In genomic region chr8:95807331-95807843, GRCm38 (mm10) we compare ENCODE assay signal across 8 mouse cellular contexts. TPM values are rescaled to one million over a fixed set of nuclear protein-coding genes. Genes with fewer than 3 reads are reported as not detected.
DNase-seq lines count a peak whose midpoint lies in the region; ATAC-seq and TF ChIP-seq lines count a peak whose summit lies in the region.

Cnot1 (minus strand) TSS chr8:95807464.

- H3ac ChIP-seq in C2C12 (ENCODE audit: control insufficient read depth, insufficient read length, low read depth), result peak within 1 kb of the TSS; percentile 95
- H3ac ChIP-seq in myocyte (ENCODE audit: control insufficient read depth, insufficient read length), result peak within 1 kb of the TSS; percentile 91

- TF ChIP-seq CTCF in C2C12 (IDR thresholded peaks at IDR 0.05; ENCODE audit: control insufficient read depth, insufficient read depth, insufficient read length), result no peak
- TF ChIP-seq CTCF in brain, embryonic 14.5 days (IDR thresholded peaks at IDR 0.05; ENCODE audit: borderline replicate concordance, extremely low read depth, insufficient read depth, insufficient read length), result no peak
- TF ChIP-seq CTCF in liver, adult 2 months (IDR thresholded peaks at IDR 0.05; ENCODE audit: low read depth, low read length), result no peak

- TF ChIP-seq POLR2A in brain, embryonic 14.5 days (IDR thresholded peaks at IDR 0.05; ENCODE audit: borderline replicate concordance, extremely low read depth, insufficient read depth, insufficient read length, poor library complexity, severe bottlenecking), result peak; percentile 20; the same call in 1 of the 2 replicates
- peak; percentile 63; the same call in 1 of the 2 replicates for TF ChIP-seq POLR2A in liver, adult 2 months (IDR thresholded peaks at IDR 0.05; ENCODE audit: extremely low read depth, insufficient read depth, low read length)
- TF ChIP-seq POLR2A in myocyte (IDR thresholded peaks at IDR 0.05; ENCODE audit: insufficient read length, low read depth), result peak; percentile 57

- under 1% methylated on average over 43 of the region's 44 CpGs for WGBS in heart, embryonic 11.5 days (ENCODE audit: insufficient replicate concordance)
- under 1% methylated on average over 41 of the region's 44 CpGs for WGBS in kidney, embryonic 16.5 days
- WGBS in liver, adult 2 months, result under 1% methylated on average over 44 of the region's 44 CpGs

- ATAC-seq in heart, embryonic 11.5 days (replicated peaks; ENCODE audit: insufficient number of reproducible peaks, low FRiP score, low TSS enrichment), result peak; percentile 95
- ATAC-seq in kidney, embryonic 16.5 days (ENCODE audit: low FRiP score, low TSS enrichment), result peak; percentile 97

- peaks cover 8% of the 10 kb centered on the region for H3K36me3 ChIP-seq in C2C12 (ENCODE audit: control insufficient read depth, insufficient read depth)
- H3K36me3 ChIP-seq in erythroblast, embryonic 14.5 days (ENCODE audit: control insufficient read depth), result peaks cover 30% of the 10 kb centered on the region
- H3K36me3 ChIP-seq in heart, embryonic 11.5 days (ENCODE audit: control insufficient read depth, insufficient read depth, low read length), result no peaks in the 10 kb centered on the region
- H3K36me3 ChIP-seq in kidney, embryonic 16.5 days (ENCODE audit: insufficient read depth, low read length), result no peaks in the 10 kb centered on the region; the same call in 1 of the 2 replicates
- no peaks in the 10 kb centered on the region for H3K36me3 ChIP-seq in liver, adult 2 months (ENCODE audit: control insufficient read depth, insufficient read depth, low read length)
- peaks cover 5% of the 10 kb centered on the region for H3K36me3 ChIP-seq in myocyte (ENCODE audit: control insufficient read depth, insufficient read depth)
- no peaks in the 10 kb centered on the region for H3K36me3 ChIP-seq in splenic B cell, adult 2 months (ENCODE audit: control insufficient read depth, insufficient read depth, low read length, poor library complexity, severe bottlenecking)

- H3K27ac ChIP-seq in heart, embryonic 11.5 days (ENCODE audit: low read depth, low read length), result peak within 1 kb of the TSS; percentile 98
- H3K27ac ChIP-seq in kidney, embryonic 16.5 days (ENCODE audit: low read length), result peak within 1 kb of the TSS; percentile 99
- peak within 1 kb of the TSS; percentile 87 for H3K27ac ChIP-seq in liver, adult 2 months (replicated peaks; ENCODE audit: insufficient read depth, low read depth, low read length)

- peak within 1 kb of the TSS; percentile 93 for H3K4me3 ChIP-seq in C2C12 (ENCODE audit: insufficient read depth, poor library complexity, severe bottlenecking)
- H3K4me3 ChIP-seq in erythroblast, embryonic 14.5 days (replicated peaks), result peak within 1 kb of the TSS; percentile 98
- peak within 1 kb of the TSS; percentile 100 for H3K4me3 ChIP-seq in heart, embryonic 11.5 days (ENCODE audit: low read depth, low read length)
- peak within 1 kb of the TSS; percentile 92 for H3K4me3 ChIP-seq in kidney, embryonic 16.5 days (ENCODE audit: low read length)
- peak within 1 kb of the TSS; percentile 82 for H3K4me3 ChIP-seq in liver, adult 2 months (ENCODE audit: insufficient read depth, low read depth, low read length)
- peak within 1 kb of the TSS; percentile 56 for H3K4me3 ChIP-seq in myocyte

- H3K79me2 ChIP-seq in C2C12 (ENCODE audit: control insufficient read depth, insufficient read depth), result peaks cover 54% of the 10 kb centered on the region
- peaks cover 32% of the 10 kb centered on the region for H3K79me2 ChIP-seq in liver, adult 2 months (ENCODE audit: control insufficient read depth, insufficient read depth, low read length)
- peaks cover 49% of the 10 kb centered on the region for H3K79me2 ChIP-seq in myocyte (ENCODE audit: control insufficient read depth, insufficient read depth)

- H3K27me3 ChIP-seq in C2C12 (ENCODE audit: control insufficient read depth, insufficient read depth, insufficient read length), result no peaks in the 10 kb centered on the region
- no peaks in the 10 kb centered on the region for H3K27me3 ChIP-seq in erythroblast, embryonic 14.5 days (ENCODE audit: control insufficient read depth)
- H3K27me3 ChIP-seq in heart, embryonic 11.5 days (ENCODE audit: control insufficient read depth, insufficient read depth, low read length), result no peaks in the 10 kb centered on the region
- no peaks in the 10 kb centered on the region for H3K27me3 ChIP-seq in kidney, embryonic 16.5 days (ENCODE audit: insufficient read depth, low read length)
- no peaks in the 10 kb centered on the region for H3K27me3 ChIP-seq in liver, adult 2 months (ENCODE audit: control insufficient read depth, insufficient read depth, low read length)
- no peaks in the 10 kb centered on the region for H3K27me3 ChIP-seq in myocyte (ENCODE audit: control insufficient read depth, insufficient read depth, insufficient read length)
- no peaks in the 10 kb centered on the region for H3K27me3 ChIP-seq in splenic B cell, adult 2 months (ENCODE audit: control insufficient read depth, insufficient read depth, low read length, poor library complexity, severe bottlenecking)

- peak within 1 kb of the TSS; percentile 97 for H3K4me2 ChIP-seq in heart, embryonic 11.5 days
- peak within 1 kb of the TSS; percentile 76 for H3K4me2 ChIP-seq in kidney, embryonic 16.5 days (replicated peaks; ENCODE audit: low read depth, low read length)
- peak within 1 kb of the TSS; percentile 98 for H3K4me2 ChIP-seq in myocyte (ENCODE audit: low read depth)

- peak; percentile 99 for DNase-seq in brain, embryonic 14.5 days (ENCODE audit: low read depth)
- DNase-seq in liver, adult 2 months (ENCODE audit: extremely low read depth, low read depth, low spot score), result peak; percentile 94
- peak; percentile 97 for DNase-seq in splenic B cell, adult 2 months (ENCODE audit: low read depth, low spot score)

- H3K9ac ChIP-seq in heart, embryonic 11.5 days (ENCODE audit: low read depth, low read length), result peak within 1 kb of the TSS; percentile 100
- peak within 1 kb of the TSS; percentile 98 for H3K9ac ChIP-seq in kidney, embryonic 16.5 days (replicated peaks; ENCODE audit: low read length)
- H3K9ac ChIP-seq in liver, adult 2 months (ENCODE audit: low read depth, low read length), result peak within 1 kb of the TSS; percentile 84

- H3K79me3 ChIP-seq in C2C12 (ENCODE audit: low read depth), result peaks cover 47% of the 10 kb centered on the region

- no peaks in the 10 kb centered on the region for H3K9me3 ChIP-seq in erythroblast, embryonic 14.5 days (ENCODE audit: control insufficient read depth, low read length)
- no peaks in the 10 kb centered on the region for H3K9me3 ChIP-seq in heart, embryonic 11.5 days (replicated peaks; ENCODE audit: control insufficient read depth, low read length)
- no peaks in the 10 kb centered on the region for H3K9me3 ChIP-seq in kidney, embryonic 16.5 days (ENCODE audit: low read length)

- peaks cover 42% of the 10 kb centered on the region for H3K4me1 ChIP-seq in erythroblast, embryonic 14.5 days (ENCODE audit: control insufficient read depth)
- H3K4me1 ChIP-seq in heart, embryonic 11.5 days (ENCODE audit: control insufficient read depth, insufficient read depth, low read length), result peaks cover 22% of the 10 kb centered on the region
- H3K4me1 ChIP-seq in kidney, embryonic 16.5 days (ENCODE audit: insufficient read depth, low read length), result peaks cover 17% of the 10 kb centered on the region
- H3K4me1 ChIP-seq in liver, adult 2 months (ENCODE audit: control insufficient read depth, insufficient read depth, low read length), result peaks cover 15% of the 10 kb centered on the region

TF ChIP-seq in C2C12, 6 proteins besides CTCF, POLR2A, EP300 and RAD21:
- no peak for TF ChIP-seq MAX (IDR thresholded peaks at IDR 0.05)
- no peak for TF ChIP-seq CEBPB (IDR thresholded peaks at IDR 0.05; ENCODE audit: low read depth)
- TF ChIP-seq USF1 (IDR thresholded peaks at IDR 0.05; ENCODE audit: low read depth), result no peak
- TF ChIP-seq FOSL1 (IDR thresholded peaks at IDR 0.05; ENCODE audit: insufficient read depth, low read length, poor library complexity, severe bottlenecking), result no peak
- TF ChIP-seq MYOD1 (IDR thresholded peaks at IDR 0.05; ENCODE audit: control insufficient read depth, insufficient read length, low read depth), result no peak
- TF ChIP-seq MYOG (IDR thresholded peaks at IDR 0.05; ENCODE audit: control insufficient read depth, extremely low read depth, insufficient read length), result no peak
TF ChIP-seq in C2C12: peak in this region for 0.

TF ChIP-seq in myocyte, 11 proteins besides CTCF, POLR2A, EP300 and RAD21:
- no peak for TF ChIP-seq REST (IDR thresholded peaks at IDR 0.05; ENCODE audit: insufficient read depth, insufficient read length)
- TF ChIP-seq MYOD1 (IDR thresholded peaks at IDR 0.05; ENCODE audit: control insufficient read depth in 1 of 3, insufficient read length in 2 of 3, low read depth in 2 of 3), result no peak
- no peak for TF ChIP-seq USF1 (IDR thresholded peaks at IDR 0.05; ENCODE audit: low read depth)
- no peak for TF ChIP-seq TCF3 (IDR thresholded peaks at IDR 0.05; ENCODE audit: insufficient read length, low read depth)
- TF ChIP-seq POLR2AphosphoS2 (IDR thresholded peaks at IDR 0.05; ENCODE audit: insufficient read length, low read depth), result no peak
- TF ChIP-seq CEBPB (IDR thresholded peaks at IDR 0.05; ENCODE audit: insufficient read depth, poor library complexity, severe bottlenecking), result no peak
- peak; percentile 46 for TF ChIP-seq E2F4 (IDR thresholded peaks at IDR 0.05; ENCODE audit: insufficient read depth)

RNA-seq across cellular contexts. Expression of gene Cnot1, which starts in this region (rescaled TPM):
- polyA plus RNA-seq in C2C12 (2012; fragmentation: generic; extraction: Trizol) (40.6 TPM), myocyte (2012; fragmentation: generic; extraction: Trizol) (32.7 TPM)
- 95.3 and 115 TPM in 2 replicates for polyA plus RNA-seq in brain, embryonic 14.5 days (2012; rRNA removed)
- 0.74 and 1.2 TPM in 2 replicates for polyA plus RNA-seq in erythroblast, embryonic 14.5 days (2012)
- 72.8 and 94.6 TPM in 2 replicates for polyA plus RNA-seq in heart, embryonic 11.5 days (2014; fragmentation: Nextera tagmentation; extraction: Ambion mirVana)
- polyA plus RNA-seq in kidney, embryonic 16.5 days (2015; fragmentation: Nextera tagmentation; extraction: Ambion mirVana), result 76.6 and 89.6 TPM in 2 replicates
- 116 and 125 TPM in 2 replicates for total RNA-seq in liver, adult 2 months (2014; rRNA removed)
- polyA plus RNA-seq in liver, adult 2 months (2012; rRNA removed), result 40.2 and 41.1 TPM in 2 replicates

Comparison
In these comparisons a context has a peak if more than half of its experiments do, and no peak if none do; other contexts are left out.
1. Peak in every context shown above with its lines: DNase-seq, ATAC-seq, H3K4me3 ChIP-seq and H3K27ac ChIP-seq.
2. RNA of gene Cnot1 (polyA plus RNA-seq): 95.3 to 115 TPM in brain, embryonic 14.5 days, 76.6 to 89.6 TPM in kidney, embryonic 16.5 days, 72.8 to 94.6 TPM in heart, embryonic 11.5 days, 40.6 TPM in C2C12 (single experiment), 40.2 to 41.1 TPM in liver, adult 2 months and 32.7 TPM in myocyte (single experiment); 0.74 to 1.2 TPM in erythroblast, embryonic 14.5 days; every median in the first group is over 10 times any median in the second.